Mouse (Mus musculus) G1E-ER4 (cell line): ENCODE measurements around the gene Arrdc2. TPM values are rescaled to one million over a fixed set of nuclear protein-coding genes. Genes with fewer than 3 reads are reported as not detected.

Experiments
- GATA1 ChIP-seq: IDR thresholded peaks from one replicate; pipeline ENCODE4 v1.8.0; 2012; ENCODE audit warnings: low read length, inconsistent platforms
- polyA plus RNA-seq: library from polyadenylated mRNA; stranded (reverse); fragments of >175 nt; gene quantifications from 2 replicates; pipeline ENCODE4 v1.2.3, GENCODE M21; 2012

The Arrdc2 gene
- polyA plus RNA-seq, 1 experiment: 101 TPM

DNA sequence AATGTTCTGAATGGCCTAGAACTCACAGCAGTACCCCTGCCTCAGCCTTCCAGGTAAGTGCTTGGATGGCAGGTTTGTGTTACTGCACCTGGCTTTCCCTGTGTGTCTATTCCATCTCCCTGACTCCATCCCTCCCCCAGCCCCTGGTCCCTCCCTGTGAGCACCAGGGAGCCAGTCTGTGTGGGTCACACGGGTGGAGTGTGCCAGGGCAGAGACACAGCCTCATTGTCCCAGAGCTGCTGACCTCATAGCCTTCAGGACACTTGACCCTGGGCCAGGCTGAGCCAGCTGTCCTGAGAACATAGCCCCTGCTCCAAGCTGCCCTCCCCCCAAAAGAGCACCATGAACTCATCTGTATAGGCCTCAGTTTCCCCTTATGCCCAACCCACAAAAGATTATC, 32.2 kb downstream of the Arrdc2 start:
- TF ChIP-seq GATA1: no peak

DNA sequence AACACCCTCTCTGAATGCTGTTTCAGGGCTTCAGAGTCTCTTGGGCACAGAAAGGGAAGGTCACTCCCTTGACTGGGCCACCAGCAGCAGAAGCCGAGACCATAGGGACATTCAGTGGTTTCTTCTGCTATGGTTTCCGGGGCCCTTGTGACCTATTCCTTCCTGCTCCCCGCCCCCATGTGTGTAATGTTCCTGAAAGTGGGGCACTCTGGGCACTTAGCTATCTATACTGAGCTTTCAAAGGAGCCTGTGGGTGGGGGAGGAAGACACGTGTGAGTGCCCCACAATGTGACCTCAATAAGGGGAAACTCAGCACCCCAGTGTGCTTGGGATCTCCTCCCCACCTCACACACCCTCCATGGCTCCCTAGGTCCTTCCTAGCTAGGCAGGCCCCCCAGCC, 33.0 kb downstream of the Arrdc2 start:
- no peak for TF ChIP-seq GATA1

- TF ChIP-seq GATA1: no peak
These were observed 34.9 kb downstream of the Arrdc2 start, which contains the start of gene Mast3 for GRCm38 (mm10) chr8:70804481-70805206. Mast3 (minus strand) TSS chr8:70805054.

GRCm38 (mm10) chr8:70803761-70804480, 35.6 kb downstream of the Arrdc2 start:
- no peak for TF ChIP-seq GATA1

DNA sequence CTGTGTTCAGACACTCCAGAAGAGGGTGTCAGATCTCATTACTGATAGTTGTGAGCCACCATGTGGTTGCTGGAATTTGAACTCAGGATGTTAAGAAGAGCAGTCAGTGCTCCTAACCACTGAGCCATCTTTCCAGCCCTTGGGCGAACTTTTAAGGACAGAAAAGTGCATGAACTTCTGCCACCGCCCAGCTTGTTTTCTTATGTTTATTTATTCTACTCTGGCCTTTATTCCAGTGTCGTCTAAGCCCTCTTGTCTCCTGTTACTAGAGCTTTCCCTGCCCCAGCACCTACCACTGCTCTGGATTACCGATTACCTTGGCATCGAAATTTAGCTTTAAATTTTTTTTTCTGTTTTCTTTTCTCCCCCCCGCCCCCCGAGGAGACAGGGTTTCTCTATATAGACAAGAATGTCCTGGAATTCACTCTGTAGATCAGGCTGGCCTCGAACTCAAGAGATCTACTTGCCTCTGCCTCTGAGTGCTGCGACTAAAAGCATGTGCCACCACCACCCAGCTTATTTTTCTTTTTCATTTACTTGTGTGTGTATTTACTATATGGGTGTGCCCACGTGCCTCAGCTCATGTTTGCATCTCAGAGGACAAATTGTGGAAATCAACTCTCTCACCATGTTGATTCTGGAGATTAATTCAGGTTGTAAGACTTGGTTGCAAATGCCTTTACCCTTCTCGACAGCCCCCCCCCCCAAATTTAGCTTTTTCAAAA, 36.6 kb downstream of the Arrdc2 start:
- no peak for TF ChIP-seq GATA1

GRCm38 (mm10) chr8:70801830-70802229, 37.7 kb downstream of the Arrdc2 start:
- TF ChIP-seq GATA1: no peak

GRCm38 (mm10) chr8:70801156-70801555, 38.4 kb downstream of the Arrdc2 start:
- no peak for TF ChIP-seq GATA1

- TF ChIP-seq GATA1: no peak
These were observed 38.9 kb downstream of the Arrdc2 start for GRCm38 (mm10) chr8:70800648-70801047.

DNA sequence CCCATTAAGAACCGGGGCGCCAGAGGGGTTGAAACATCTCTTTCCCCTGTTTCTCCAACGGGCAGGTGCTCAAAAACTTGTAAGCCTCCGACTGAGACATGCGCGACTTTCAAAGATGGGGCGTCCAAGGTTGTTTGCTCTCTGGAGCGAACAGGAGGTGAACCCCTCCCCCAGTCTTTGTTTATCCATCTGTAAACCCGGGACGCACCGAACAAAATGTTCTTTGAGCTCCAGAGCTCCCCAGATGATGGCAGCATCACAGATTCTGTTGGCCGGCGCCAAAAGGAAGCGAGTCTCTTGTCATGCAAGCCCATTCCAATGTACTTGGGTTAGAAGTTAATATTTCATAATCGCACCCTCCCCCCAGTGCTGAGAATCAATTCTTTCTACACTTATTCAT, 41.2 kb downstream of the Arrdc2 start:
- TF ChIP-seq GATA1: no peak

GRCm38 (mm10) chr8:70797081-70798070, 42.1 kb downstream of the Arrdc2 start:
- no peak for TF ChIP-seq GATA1

DNA sequence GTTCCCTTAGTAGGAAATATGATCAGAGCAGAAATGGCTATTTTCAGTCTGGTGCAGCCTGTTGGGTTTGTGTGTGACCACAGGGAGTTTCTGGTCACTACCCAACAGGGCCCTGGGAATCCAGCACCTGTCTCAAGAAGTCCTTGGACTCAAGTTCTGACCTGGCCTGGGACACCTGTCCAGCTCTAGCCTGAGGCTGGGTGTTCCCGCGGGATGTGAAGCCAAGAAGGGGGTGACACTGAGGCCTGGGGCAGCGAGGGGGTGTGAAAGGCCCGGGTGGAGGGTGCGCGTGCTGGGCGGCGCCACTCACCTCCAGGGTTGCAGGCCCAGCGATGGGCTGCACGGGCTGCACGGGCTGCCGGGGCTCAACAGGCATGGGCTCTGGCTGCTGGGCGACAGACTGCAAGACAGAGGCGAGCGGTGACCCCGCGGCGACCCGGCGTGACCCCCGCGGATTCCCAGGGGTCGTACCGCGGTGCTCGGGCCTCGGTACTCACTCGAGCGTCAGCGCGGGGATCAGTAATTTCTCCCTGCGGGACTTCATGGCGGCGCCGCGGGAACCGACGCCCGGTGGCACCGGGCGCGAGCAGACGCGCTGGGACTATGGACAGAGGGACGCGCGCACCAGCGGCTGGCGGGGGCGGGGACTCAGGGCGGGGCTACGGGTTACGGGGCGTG, 43.0 kb downstream of the Arrdc2 start:
- TF ChIP-seq GATA1: no peak

DNA sequence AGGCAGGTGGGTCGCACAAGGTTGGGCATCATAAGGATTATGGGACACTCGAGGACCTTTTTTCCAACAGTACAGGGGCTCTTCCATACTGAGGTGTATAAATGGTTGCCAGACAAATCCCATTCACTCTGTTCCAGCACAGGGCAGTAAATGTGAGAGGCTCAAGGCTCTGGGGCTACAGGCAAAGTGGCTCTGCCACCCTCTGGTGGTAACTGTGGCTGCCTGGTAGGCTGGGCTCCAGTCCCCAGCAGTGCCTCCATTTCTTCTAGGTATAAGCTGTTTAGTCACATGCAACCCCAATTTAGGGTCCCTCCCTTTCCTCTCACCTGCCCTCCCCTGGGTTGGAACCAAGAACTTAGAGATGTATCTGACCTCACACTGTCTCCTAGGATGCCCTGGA, 44.1 kb downstream of the Arrdc2 start:
- no peak for TF ChIP-seq GATA1

GRCm38 (mm10) chr8:70794215-70794614, 45.3 kb downstream of the Arrdc2 start:
- TF ChIP-seq GATA1: no peak

- TF ChIP-seq GATA1: no peak
These were observed 46.8 kb downstream of the Arrdc2 start for GRCm38 (mm10) chr8:70792700-70793099.
